Mouse (Mus musculus) CD8-positive naive resting alpha-beta T cell, adult 2 months (primary cell): ENCODE measurements around the gene Hes5.

Experiments used
- DNase-seq, 2 experiments: peaks; one replicate each; pipeline ENCODE4 v3.0.0; 2022; ENCODE audit warnings: low read depth in 2 of 2, low spot score in 2 of 2

Hes5 gene

GRCm38 (mm10) chr4:154942632-154943322, 17.9 kb upstream of the Hes5 start:
- DNase-seq: no peak

- no peak for DNase-seq
Measured at GRCm38 (mm10) chr4:154943323-154944039, 17.2 kb upstream of the Hes5 start.

GRCm38 (mm10) chr4:154944121-154944590, 16.6 kb upstream of the Hes5 start:
- DNase-seq: peak; percentile 70 to 79

- no peak for DNase-seq
Measured at GRCm38 (mm10) chr4:154946319-154946718, 14.4 kb upstream of the Hes5 start.

DNA sequence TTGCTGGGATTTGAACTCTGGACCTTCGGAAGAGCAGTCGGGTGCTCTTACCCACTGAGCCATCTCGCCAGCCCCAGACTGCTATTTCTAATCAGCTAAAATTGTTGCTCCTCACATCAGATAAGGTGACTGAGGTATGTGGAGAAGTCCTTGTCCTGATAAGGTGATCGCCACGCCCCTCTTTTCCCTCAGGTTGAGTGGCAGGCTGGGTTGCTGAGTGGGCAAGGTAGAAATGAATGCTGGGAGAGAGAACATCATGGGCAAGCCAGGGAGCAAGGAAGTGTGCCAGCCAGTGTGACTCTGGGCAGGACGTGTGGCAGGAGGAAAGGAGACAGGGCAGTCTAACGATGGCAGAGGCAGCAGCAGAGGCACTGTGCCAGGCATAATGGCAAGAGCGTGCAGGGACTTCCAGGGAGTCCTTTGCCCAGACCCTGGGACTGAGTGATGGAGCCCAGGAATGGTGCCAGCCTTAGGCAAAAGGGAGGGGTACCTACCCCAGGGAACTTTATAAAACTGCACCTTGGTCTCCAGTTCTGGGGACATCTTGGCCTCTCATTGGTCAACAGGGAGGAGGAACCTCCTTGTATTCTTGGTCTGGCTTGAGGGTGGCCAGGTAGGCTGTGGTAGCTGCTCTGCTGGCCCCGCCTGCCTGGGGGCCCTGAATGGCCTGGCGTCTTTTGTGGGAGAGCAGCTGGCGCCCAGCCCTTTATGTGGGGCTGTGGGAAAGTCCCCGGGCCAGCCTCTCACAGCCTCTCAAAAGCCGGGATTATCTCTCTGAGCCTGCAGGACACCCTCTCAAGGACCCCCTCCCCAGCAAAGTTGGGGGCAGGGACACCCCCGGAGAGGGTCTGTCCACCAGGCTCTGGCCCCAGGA, 12.4 kb upstream of the Hes5 start:
- DNase-seq: no peak

GRCm38 (mm10) chr4:154948940-154949588, 11.7 kb upstream of the Hes5 start:
- no peak for DNase-seq

DNA sequence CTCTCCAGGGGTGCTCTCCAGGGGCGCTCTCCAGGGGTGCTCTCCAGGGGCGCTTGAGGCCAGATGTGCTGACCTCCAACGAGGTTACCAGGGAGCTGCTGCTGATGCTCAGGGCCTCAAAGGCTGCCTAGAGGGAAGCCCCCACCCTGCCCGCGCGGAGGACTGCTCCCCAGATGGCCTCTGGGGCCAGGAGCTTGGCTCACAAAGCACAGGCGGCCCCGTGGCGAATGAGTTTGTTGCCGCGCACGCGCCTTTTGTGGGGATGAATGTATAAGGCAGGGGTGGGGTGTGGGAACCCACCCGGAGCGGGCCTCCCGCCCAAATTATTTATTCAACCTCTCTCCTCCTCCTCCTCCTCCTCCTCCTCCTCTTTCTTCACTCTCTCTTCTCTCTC, 11.1 kb upstream of the Hes5 start:
- no peak for DNase-seq

DNA sequence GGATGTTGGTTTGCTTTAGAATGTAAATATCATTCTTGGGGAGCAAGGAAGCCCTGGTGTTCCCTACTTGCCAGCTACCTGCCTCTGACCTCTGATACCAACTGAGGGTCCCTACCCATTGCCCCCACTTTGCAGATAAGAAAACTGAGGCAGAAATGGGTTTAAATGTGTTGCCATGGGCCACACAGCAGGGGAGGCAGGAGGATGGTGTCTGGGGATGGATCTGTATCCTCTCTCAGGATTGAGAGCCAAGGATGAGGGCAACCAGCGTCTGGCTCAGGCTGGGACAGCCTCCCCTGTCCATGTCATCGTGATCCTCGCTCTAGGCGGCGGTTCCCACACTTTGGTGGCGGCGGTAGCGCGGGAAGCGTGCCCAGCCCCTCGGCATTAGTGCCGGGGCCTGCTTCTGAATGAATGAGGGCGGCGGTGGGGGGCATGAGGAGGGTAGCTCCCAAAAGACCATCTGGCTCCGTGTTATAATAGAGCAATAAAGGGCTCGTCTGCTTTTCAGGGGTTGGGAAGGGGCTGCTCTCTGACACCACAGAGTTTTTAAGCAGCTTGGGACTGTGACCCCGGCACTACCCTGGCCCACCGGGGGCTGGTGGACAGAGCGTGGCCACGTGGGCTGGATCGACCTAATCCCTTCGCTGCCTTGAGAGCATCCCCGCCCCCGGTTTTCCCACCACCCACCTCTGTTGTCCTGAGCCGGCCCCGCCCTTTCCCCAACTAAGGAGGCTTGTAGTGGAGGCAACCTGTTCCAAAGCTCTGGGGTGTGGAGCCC, 8.1 kb upstream of the Hes5 start:
- DNase-seq: no peak

- DNase-seq: no peak
Measured at GRCm38 (mm10) chr4:154956604-154957003, 4.1 kb upstream of the Hes5 start.

DNA sequence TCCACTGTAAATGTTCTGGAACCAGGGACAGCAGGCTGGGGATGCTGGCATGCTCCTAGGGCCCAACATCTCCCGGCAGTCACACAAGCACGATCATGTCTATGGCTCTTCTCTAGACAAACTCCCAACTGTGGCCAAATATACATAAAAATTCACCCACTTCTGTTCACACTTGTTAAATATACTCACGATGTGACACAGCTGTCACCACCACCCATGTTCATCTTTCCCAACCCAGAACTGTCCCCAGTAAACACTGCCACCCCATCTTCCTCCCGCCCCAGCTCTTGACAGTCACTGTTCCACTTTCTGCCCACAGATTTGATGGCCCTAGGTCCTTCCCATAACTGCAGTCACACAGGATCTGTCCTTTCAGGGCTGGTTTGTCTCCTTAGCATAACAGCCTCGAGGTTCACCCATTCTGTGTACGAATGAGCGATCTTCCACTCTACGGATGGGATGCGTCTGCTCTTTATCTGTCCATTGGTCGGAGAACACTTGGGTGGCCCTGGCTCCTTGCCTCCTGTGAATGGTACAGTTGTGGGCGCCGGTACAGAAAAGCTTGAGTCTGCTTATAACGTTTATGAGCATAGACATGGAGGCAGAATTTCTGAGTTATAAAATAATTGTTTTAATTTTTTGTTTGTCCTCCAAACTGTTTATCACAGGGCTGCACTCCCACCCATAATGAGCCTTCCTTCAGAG, 3.3 kb upstream of the Hes5 start:
- no peak for DNase-seq

GRCm38 (mm10) chr4:154958171-154958570, 2.6 kb upstream of the Hes5 start:
- DNase-seq: no peak

- no peak for DNase-seq
Measured at GRCm38 (mm10) chr4:154958621-154959020, 2.1 kb upstream of the Hes5 start.

- no peak for DNase-seq
Measured at GRCm38 (mm10) chr4:154960021-154960689, 568 bp upstream of the Hes5 start.

DNA sequence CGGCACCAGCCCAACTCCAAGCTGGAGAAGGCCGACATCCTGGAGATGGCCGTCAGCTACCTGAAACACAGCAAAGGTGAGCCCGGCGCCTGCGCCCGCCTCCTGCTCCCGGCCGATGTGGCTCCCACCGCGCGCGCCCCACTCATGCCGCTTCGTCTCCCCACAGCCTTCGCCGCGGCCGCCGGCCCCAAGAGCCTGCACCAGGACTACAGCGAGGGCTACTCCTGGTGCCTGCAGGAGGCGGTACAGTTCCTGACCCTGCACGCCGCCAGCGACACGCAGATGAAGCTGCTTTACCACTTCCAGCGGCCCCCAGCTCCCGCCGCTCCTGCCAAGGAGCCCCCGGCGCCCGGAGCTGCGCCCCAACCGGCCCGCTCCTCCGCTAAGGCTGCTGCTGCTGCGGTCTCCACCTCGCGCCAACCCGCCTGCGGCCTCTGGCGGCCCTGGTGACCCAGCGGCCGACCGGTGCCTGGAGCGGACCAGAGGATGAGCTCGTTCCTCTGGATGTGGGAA, 559 bp downstream of the Hes5 start:
- peak; percentile 28 to 44 for DNase-seq

- DNase-seq: peak in 1 of 2 experiments; percentile 48
Measured at GRCm38 (mm10) chr4:154961911-154962310, 1.2 kb downstream of the Hes5 start.

GRCm38 (mm10) chr4:154962683-154963082, 2.0 kb downstream of the Hes5 start:
- DNase-seq: no peak

DNA sequence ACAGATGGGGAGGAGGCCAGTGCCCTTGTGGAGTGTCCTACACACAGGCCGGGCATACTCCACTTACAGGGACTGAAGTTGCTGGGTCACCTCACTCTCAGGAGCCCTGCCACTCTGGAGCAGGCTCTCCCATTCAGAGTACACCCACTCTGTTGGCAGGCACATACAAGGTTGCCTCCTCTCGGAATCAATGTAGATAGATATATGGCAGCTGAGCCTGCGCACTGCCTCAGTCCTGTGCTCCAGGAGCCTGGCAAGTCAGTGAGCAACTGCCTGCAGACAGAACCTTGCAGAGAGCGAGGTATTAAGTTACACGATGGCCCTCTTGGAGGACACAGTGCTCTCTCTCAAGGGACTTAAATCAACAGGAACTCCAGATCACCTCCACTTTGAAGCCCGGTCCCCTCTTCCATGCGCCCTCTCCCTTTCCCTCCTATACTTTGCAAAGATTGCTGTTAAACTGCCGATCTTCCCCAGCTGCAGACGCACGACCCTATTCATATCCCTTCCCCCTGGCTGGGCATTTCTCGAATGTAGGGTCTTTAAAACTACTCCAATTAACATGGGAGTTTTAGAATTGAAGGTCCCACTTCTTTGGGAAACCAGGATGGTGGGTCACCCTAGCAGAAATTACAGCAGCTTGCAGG, 2.6 kb downstream of the Hes5 start:
- no peak for DNase-seq

DNA sequence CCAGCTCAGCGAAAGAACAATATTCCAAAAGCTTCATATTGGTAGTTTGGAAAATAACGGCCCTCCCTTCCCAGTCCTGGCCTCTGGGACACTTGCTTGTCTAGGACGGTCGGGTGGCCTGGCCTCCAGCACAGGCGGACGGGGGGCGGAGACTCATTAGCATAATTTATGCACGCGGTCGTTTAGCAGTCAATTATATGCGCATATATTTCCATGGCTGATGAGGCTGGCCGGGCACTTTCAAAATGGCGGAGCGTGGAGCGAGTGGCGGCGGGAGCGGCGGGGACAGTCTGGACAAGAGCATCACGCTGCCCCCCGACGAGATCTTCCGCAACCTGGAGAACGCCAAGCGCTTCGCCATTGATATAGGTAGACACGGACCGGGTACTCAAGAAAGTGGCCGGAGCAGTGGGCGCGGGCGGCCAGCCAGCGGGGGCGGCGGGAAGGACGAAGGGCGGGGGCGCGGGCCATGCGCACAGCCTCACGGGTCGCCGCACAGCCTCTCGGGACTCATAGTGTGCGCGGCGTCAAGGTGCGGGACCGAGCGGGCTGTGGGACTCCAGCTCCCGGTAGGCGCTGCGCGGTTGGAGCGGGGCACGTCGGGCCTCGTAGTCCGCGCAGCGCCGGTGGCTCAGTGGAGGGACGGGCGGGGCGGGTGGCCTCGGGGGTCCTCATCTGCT, 3.3 kb downstream of the Hes5 start, which contains the start of gene Pank4:
Pank4 (plus strand) TSS at position 223 of the 680 bp plus-strand sequence.
- peak; percentile 51 to 61 for DNase-seq
